Mouse (Mus musculus): ENCODE measurements at regions not wholly inside any gene's neighbourhood (a gene's known extent, or its start where the extent isn't known, plus 50 kb on each side); places are given as distances from the start of the nearest gene placed in this dataset.

DNA sequence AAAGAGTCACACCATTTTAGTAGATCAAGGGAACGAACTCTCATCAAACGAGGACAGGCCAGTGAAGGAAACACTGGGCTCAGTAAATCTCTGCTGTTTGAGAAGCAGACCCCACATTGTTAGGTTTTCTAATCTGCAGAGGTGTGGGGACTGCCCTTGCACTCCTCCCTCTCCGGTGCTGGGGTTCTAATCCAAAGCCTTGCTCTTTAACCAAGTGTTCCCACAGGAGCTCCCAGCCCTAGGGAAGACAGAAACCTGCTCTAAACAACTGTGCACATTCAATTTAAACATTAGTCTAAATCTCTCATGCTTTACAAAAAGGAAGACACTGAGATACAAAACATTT is 108.1 kb upstream of the Acvr2a start:
- Histone ChIP-seq H3K4me1 (replicated peaks; ENCODE audit: control insufficient read depth in 2 of 2, insufficient read depth in 2 of 2, low read length in 1 of 2) (no peaks in the 10 kb centered on the region), H3K9me3 (ENCODE audit: control insufficient read depth, low read length) (no peaks in the 10 kb centered on the region), H3K36me3 (replicated peaks; ENCODE audit: control insufficient read depth, insufficient read depth, low read depth) (no peaks in the 10 kb centered on the region), H3K4me3 (ENCODE audit: insufficient read depth in 1 of 2, low read depth in 2 of 2, low read length in 2 of 2) (no peak overlapping the region), H3K27me3 (ENCODE audit: control insufficient read depth, insufficient read depth, low read length) (no peaks in the 10 kb centered on the region), H3K4me2 (ENCODE audit: low read depth) (no peak overlapping the region), H3K27ac (no peak overlapping the region), H3K9ac (replicated peaks) (no peak overlapping the region)
- TF ChIP-seq CTCF (IDR thresholded peaks at IDR 0.05; ENCODE audit: low read depth), result no peak
- no peak for TF ChIP-seq EP300 (IDR thresholded peaks at IDR 0.05; ENCODE audit: low read depth)
- no peak for DNase-seq (ENCODE audit: low read depth in 3 of 3, low spot score in 3 of 3)
- no peak for ATAC-seq (ENCODE audit: insufficient read depth)
- 43% methylated on average over 3 of the region's 3 CpGs for WGBS (ENCODE audit: insufficient replicate concordance)

DNA sequence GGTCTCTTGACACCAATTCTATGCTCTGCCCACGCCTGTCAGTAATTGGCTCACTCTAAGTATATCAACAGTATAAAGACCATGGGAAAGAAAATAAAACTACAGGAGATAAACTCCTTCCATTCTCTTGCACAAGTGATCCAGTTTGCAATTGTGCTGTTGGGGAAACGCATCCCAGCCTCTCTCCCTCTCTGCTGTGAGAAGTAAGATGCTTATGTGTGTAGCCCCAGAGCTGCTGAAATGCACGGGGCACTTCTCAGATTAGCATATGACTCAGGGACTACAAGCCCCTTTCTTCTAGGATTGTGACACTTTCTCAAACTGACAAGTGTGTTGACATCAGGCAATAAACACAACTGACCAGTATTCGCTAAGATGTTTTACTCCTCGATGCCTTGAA is 107.7 kb upstream of the Acvr2a start:
- H3K4me1 ChIP-seq (replicated peaks; ENCODE audit: control insufficient read depth in 2 of 2, insufficient read depth in 2 of 2, low read length in 1 of 2), result no peaks in the 10 kb centered on the region
- no peaks in the 10 kb centered on the region for H3K27me3 ChIP-seq (ENCODE audit: control insufficient read depth, insufficient read depth, low read length)
- H3K9ac ChIP-seq (replicated peaks), result no peak overlapping the region
- DNase-seq (ENCODE audit: low read depth in 3 of 3, low spot score in 3 of 3) (no peak), ATAC-seq (ENCODE audit: insufficient read depth) (no peak)
- H3K36me3 ChIP-seq (replicated peaks; ENCODE audit: control insufficient read depth, insufficient read depth, low read depth), result no peaks in the 10 kb centered on the region
- WGBS (ENCODE audit: insufficient replicate concordance), result 43% methylated on average over 5 of the region's 5 CpGs
- H3K9me3 ChIP-seq (ENCODE audit: control insufficient read depth, low read length), result no peaks in the 10 kb centered on the region
- H3K4me3 ChIP-seq (ENCODE audit: insufficient read depth in 1 of 2, low read depth in 2 of 2, low read length in 2 of 2), result no peak overlapping the region
- H3K4me2 ChIP-seq (ENCODE audit: low read depth), result no peak overlapping the region
- no peak for TF ChIP-seq EP300 (IDR thresholded peaks at IDR 0.05; ENCODE audit: low read depth)
- TF ChIP-seq CTCF (IDR thresholded peaks at IDR 0.05; ENCODE audit: low read depth), result no peak
- no peak overlapping the region for H3K27ac ChIP-seq

DNA sequence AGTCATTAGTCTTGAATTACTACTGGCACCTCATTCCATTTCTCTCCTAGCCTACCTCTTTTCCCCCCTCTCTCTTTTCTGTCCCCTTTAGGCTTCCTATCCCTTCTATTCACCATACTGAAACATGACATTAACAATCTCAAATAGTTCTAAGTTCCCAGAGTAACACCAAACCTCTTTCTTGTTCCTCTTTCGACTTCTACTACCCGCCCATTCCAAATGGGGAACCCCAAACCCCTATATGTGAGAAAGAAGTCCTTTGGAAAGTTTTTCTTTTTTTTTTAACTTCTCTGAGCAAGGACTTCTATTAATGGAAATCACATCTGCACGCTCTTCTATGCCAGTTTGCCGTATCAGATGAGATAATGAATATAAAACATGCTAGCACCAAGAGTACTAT is 97.7 kb upstream of the Acvr2a start:
- H3K9me3 ChIP-seq (ENCODE audit: control insufficient read depth, low read length), result no peaks in the 10 kb centered on the region
- no peak overlapping the region for H3K4me2 ChIP-seq (ENCODE audit: low read depth)
- 63% methylated on average over 4 of the region's 4 CpGs for WGBS (ENCODE audit: insufficient replicate concordance)
- no peak overlapping the region for H3K27ac ChIP-seq
- H3K4me3 ChIP-seq (ENCODE audit: insufficient read depth in 1 of 2, low read depth in 2 of 2, low read length in 2 of 2), result no peak overlapping the region
- DNase-seq (ENCODE audit: low read depth in 3 of 3, low spot score in 3 of 3) (no peak), ATAC-seq (ENCODE audit: insufficient read depth) (no peak)
- H3K27me3 ChIP-seq (ENCODE audit: control insufficient read depth, insufficient read depth, low read length), result no peaks in the 10 kb centered on the region
- H3K4me1 ChIP-seq (replicated peaks; ENCODE audit: control insufficient read depth in 2 of 2, insufficient read depth in 2 of 2, low read length in 1 of 2), result no peaks in the 10 kb centered on the region
- TF ChIP-seq CTCF (IDR thresholded peaks at IDR 0.05; ENCODE audit: low read depth) (no peak), EP300 (IDR thresholded peaks at IDR 0.05; ENCODE audit: low read depth) (no peak)
- no peak overlapping the region for H3K9ac ChIP-seq (replicated peaks)
- H3K36me3 ChIP-seq (replicated peaks; ENCODE audit: control insufficient read depth, insufficient read depth, low read depth), result no peaks in the 10 kb centered on the region

DNA sequence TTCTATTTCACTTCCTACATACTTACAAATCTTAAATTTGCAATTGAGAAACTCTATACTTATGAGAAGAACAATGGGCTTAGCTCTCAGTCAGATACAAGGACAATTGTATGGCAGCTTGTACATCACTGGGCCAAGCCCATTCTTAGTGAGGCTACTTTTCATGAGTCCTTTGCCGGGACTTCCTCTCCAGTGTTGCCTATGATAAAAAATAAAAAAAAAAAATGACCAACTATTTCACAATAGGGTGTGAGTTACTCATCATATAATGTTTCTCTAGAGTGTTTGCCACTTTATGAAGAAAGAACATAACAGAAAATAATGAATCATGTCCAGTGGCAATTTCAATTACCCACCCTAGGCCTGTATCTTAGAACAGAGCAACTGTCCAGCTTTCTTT is 96.1 kb upstream of the Acvr2a start:
- H3K36me3 ChIP-seq (replicated peaks; ENCODE audit: control insufficient read depth, insufficient read depth, low read depth), result no peaks in the 10 kb centered on the region
- DNase-seq (ENCODE audit: low read depth in 3 of 3, low spot score in 3 of 3) (no peak), ATAC-seq (ENCODE audit: insufficient read depth) (no peak)
- no peak overlapping the region for H3K4me3 ChIP-seq (ENCODE audit: insufficient read depth in 1 of 2, low read depth in 2 of 2, low read length in 2 of 2)
- no peaks in the 10 kb centered on the region for H3K9me3 ChIP-seq (ENCODE audit: control insufficient read depth, low read length)
- 65% methylated on average over 1 of the region's 1 CpGs for WGBS (ENCODE audit: insufficient replicate concordance)
- TF ChIP-seq EP300 (IDR thresholded peaks at IDR 0.05; ENCODE audit: low read depth) (no peak), CTCF (IDR thresholded peaks at IDR 0.05; ENCODE audit: low read depth) (no peak)
- H3K4me1 ChIP-seq (replicated peaks; ENCODE audit: control insufficient read depth in 2 of 2, insufficient read depth in 2 of 2, low read length in 1 of 2), result no peaks in the 10 kb centered on the region
- H3K4me2 ChIP-seq (ENCODE audit: low read depth), result no peak overlapping the region
- H3K9ac ChIP-seq (replicated peaks), result no peak overlapping the region
- no peak overlapping the region for H3K27ac ChIP-seq
- H3K27me3 ChIP-seq (ENCODE audit: control insufficient read depth, insufficient read depth, low read length), result no peaks in the 10 kb centered on the region

DNA sequence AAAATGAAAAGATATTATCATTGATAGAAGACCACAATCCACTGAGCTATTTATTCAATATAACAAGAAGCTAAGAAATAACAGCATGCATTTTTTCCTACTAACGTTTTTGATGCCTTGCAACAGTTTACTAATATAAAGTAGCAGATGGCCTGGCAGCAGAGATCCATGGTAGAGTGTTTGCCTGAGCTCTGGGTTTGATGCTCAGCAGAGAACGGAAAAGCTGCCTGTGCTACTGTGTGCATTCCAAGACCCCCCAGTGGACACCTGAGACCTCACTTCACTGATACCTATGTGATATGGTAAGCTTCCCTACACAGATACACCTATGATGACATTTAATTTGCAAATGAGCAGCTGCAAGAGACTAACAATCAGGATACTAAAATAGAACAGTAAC is 95.6 kb upstream of the Acvr2a start:
- TF ChIP-seq EP300 (IDR thresholded peaks at IDR 0.05; ENCODE audit: low read depth) (no peak), CTCF (IDR thresholded peaks at IDR 0.05; ENCODE audit: low read depth) (no peak)
- H3K4me2 ChIP-seq (ENCODE audit: low read depth), result no peak overlapping the region
- ATAC-seq (ENCODE audit: insufficient read depth) (no peak), DNase-seq (ENCODE audit: low read depth in 3 of 3, low spot score in 3 of 3) (no peak)
- no peak overlapping the region for H3K27ac ChIP-seq
- H3K4me1 ChIP-seq (replicated peaks; ENCODE audit: control insufficient read depth in 2 of 2, insufficient read depth in 2 of 2, low read length in 1 of 2), result no peaks in the 10 kb centered on the region
- 55% methylated on average over 2 of the region's 2 CpGs for WGBS (ENCODE audit: insufficient replicate concordance)
- H3K36me3 ChIP-seq (replicated peaks; ENCODE audit: control insufficient read depth, insufficient read depth, low read depth), result no peaks in the 10 kb centered on the region
- no peaks in the 10 kb centered on the region for H3K27me3 ChIP-seq (ENCODE audit: control insufficient read depth, insufficient read depth, low read length)
- no peak overlapping the region for H3K4me3 ChIP-seq (ENCODE audit: insufficient read depth in 1 of 2, low read depth in 2 of 2, low read length in 2 of 2)
- H3K9ac ChIP-seq (replicated peaks), result no peak overlapping the region
- H3K9me3 ChIP-seq (ENCODE audit: control insufficient read depth, low read length), result no peaks in the 10 kb centered on the region

DNA sequence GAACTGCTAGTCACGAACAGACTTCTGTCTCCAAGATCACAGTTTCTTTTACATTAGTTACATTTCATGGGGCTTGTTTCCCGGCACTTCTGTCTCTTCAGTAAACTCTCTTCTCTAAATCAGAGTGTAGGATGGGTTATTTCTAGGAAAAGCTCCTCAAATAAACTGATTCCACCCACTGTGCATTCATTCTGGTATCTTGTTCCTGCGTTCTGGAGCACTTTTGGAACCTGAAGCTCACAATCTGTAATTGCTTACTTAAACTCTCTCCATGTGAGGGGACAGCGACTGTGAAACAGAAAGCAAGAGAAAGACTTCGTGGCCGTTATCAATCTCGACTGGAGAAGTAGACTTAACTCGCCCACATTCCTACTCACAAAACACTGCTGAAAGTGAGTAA is 83.1 kb upstream of the Acvr2a start:
- H3K36me3 ChIP-seq (replicated peaks; ENCODE audit: control insufficient read depth, insufficient read depth, low read depth), result no peaks in the 10 kb centered on the region
- no peak overlapping the region for H3K4me2 ChIP-seq (ENCODE audit: low read depth)
- no peak for TF ChIP-seq EP300 (IDR thresholded peaks at IDR 0.05; ENCODE audit: low read depth)
- no peak for TF ChIP-seq CTCF (IDR thresholded peaks at IDR 0.05; ENCODE audit: low read depth)
- DNase-seq (ENCODE audit: low read depth in 3 of 3, low spot score in 3 of 3) (no peak), ATAC-seq (ENCODE audit: insufficient read depth) (no peak)
- H3K27me3 ChIP-seq (ENCODE audit: control insufficient read depth, insufficient read depth, low read length), result no peaks in the 10 kb centered on the region
- no peaks in the 10 kb centered on the region for H3K9me3 ChIP-seq (ENCODE audit: control insufficient read depth, low read length)
- H3K4me1 ChIP-seq (replicated peaks; ENCODE audit: control insufficient read depth in 2 of 2, insufficient read depth in 2 of 2, low read length in 1 of 2), result no peaks in the 10 kb centered on the region
- 60% methylated on average over 8 of the region's 8 CpGs for WGBS (ENCODE audit: insufficient replicate concordance)
- H3K27ac ChIP-seq, result no peak overlapping the region
- H3K4me3 ChIP-seq (ENCODE audit: insufficient read depth in 1 of 2, low read depth in 2 of 2, low read length in 2 of 2), result no peak overlapping the region
- H3K9ac ChIP-seq (replicated peaks), result no peak overlapping the region

Data from liver, embryonic 14.5 days (tissue).